Mouse (Mus musculus) activated CD4-positive, CD25-positive, alpha-beta regulatory T cell, adult 4 months (primary cell): ENCODE measurements around the gene Sulf2. TPM values are rescaled to one million over a fixed set of nuclear protein-coding genes. Genes with fewer than 3 reads are reported as not detected.
"Not testable (repeated sequence)": the region's sequence is repeated elsewhere in the genome, so short reads cannot be mapped to it uniquely, and the experiment has no call there.

Source experiments
- ATAC-seq: one replicate; pipeline ENCODE4 v1.8.0; 2017
- polyA plus RNA-seq, 2 experiments: library from polyadenylated mRNA; unstranded; fragments of 100-300 nt; shearing (Covaris generic); gene quantifications; one replicate each; pipeline ENCODE4 v1.2.1; 2017

Gene Sulf2
- polyA plus RNA-seq: 1 to 10 TPM; 1.3 to 1.5 TPM

DNA sequence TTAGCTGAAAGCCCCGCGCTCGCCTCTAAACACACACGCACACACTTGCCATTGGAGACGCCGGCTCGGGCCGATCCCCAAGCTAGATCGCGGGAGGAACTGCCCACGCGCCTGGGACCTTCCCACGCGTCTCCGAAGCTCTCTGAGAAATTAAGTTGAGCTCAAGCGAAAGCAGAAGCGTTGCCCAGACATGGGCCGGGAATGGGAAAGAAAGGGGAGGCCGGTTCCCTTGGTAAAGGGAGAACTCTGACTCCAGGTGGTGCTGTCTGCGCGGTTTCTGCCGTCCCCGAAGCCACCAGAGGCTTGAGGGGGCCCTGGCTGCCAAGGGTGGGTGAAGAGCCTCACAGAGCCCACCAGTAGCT lies at the start of gene Sulf2:
Gene Sulf2 (minus strand): TSS at position 210 of the 362 bp plus-strand sequence.
- ATAC-seq: no peak

GRCm38 (mm10) chr2:166204174-166204573 lies 48.7 kb upstream of the Sulf2 start:
- no peak for ATAC-seq

DNA sequence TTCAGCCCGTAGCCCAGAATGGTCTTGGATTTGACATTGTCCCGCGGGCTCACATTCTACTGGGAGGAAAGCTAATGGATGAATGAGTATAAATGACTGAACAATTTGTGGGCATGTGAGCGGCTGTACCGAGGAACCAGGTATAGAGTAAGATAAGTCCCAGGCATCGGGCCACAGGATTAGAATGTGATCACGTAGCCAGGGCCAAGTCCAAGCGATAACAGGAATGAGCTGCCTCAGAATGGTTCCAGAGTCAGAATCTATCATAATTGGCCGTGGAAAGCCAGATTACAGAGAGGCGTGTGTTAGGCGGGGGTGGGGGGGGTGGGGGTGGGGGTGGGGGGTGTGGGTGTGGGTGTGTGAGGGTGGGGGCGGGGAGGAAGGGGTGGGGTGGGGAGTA lies 48.2 kb upstream of the Sulf2 start:
- ATAC-seq: no peak

DNA sequence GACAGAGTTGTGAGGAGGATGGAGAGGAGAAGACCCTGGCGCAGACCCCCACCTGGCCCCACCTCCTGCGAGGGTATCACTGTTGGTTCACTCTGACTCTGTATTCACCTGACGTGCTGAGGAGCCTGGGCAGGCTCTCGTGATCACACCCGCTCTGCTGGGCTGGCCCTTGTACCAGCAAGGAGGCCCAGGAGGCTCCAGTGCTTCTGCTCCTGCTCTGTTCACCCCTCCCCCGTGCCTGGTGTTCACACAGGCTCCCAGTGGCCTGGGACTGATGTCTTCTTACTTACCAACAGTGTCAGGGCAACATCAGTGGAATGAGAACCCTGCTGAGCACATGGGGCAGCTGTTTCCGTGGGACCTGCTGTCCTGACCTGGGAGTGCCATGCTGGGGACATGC lies 42.5 kb upstream of the Sulf2 start:
- no peak for ATAC-seq

GRCm38 (mm10) chr2:166197064-166197463 lies 41.6 kb upstream of the Sulf2 start:
- ATAC-seq: no peak

DNA sequence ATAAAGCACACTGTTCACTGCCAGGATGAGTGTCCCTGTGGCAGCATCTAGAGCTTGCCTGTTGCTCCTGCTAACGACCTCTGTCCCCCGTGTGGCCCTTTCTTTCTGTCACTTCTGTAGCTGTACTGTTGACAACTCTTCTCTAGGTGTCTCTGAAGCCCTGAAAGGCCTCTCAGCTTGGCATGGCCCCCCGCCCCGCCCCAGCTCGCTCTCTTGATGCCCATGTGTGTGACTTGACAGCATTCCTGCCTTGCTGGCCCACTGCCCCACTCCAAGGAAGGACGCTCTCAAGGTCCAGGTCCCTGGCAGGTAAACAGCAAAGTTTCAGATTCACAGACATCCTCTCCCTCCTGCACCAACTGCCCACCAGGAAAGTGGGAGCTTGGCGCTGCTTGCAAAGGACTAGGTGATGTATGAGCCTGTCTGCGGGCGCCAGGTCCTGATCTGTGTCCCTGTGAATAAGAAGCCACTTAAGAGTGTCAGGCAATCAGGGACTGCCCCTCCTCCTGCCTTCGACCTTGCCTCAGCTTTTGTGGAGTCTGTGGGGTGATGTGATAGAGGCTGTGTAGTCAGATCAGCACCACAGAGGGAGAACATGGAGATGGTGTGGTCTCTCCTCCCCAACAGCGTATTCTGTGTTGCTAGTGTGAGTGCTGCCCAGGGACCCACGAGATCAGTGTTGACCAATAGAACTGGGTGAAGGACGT lies 40.8 kb upstream of the Sulf2 start:
- no peak for ATAC-seq

DNA sequence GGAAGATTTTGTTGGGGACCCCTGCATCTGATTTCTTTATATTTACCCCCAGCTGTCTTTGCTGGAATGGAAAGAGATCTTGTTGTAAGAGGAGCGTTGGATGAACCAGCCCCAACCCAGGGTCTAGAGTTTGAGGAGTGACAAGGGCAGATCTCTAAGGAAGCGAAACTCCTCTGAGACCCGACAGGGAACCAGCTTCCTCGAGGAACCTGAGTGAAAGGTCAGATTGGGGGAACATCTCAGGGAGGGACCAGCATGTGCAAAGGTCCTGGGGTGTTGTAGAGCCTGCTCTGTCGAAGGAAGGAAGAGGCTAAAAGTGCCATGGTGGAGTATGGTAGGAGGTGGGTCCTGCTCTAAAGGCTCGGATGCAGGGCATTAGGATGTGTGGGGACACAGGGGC lies 39.6 kb upstream of the Sulf2 start:
- no peak for ATAC-seq

DNA sequence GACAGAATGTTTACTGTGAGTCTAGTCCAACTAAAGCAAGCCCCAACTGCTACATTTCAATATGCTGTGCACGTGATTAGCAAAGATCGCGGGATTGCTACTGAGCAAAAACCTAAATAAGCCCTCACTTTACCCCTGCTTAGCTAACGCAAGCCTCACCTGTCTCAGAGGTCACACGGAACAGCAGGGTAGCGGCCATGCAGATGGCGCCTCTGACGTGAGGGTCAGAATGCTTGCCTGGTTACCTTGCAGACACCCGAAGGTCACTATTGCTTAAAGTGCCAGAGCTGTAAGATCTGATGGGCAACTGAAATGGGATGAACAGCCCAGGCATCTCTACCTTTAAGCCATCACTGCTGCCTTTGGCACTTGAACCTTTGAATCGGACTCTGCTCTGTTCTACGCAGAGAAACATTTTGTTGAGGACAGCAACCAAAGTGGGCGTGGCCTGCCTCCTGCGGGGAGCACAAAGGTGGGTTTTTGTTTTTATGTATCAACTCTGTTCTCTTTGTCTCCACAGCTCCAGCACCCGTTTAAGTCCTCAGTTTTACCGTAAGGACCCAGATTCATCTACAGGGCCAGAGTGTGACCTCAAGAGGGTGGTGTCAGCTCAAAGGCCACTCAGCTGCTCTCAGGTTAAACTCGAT lies 38.8 kb upstream of the Sulf2 start:
- ATAC-seq: no peak

DNA sequence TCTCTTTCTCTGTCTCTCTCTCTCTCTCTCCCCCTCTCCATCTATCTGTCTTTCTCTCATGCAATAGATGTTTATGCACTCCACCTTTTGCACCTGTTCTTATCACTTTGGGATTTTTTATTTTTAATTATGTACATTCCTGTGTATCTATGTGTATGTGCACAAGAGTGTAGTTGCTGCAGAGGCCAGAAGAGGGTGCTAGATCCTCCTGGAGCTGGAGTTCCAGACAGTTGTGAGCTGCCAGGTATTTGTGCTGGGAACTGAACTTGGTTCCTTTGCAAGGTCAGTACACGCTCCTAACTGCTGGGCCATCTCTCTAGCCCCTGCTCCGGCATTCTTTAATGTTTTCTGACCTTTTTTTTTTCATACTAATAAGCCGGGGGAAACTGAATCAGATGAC lies 38.0 kb upstream of the Sulf2 start:
- no peak for ATAC-seq

GRCm38 (mm10) chr2:166190816-166191215 lies 35.4 kb upstream of the Sulf2 start:
- no peak for ATAC-seq

DNA sequence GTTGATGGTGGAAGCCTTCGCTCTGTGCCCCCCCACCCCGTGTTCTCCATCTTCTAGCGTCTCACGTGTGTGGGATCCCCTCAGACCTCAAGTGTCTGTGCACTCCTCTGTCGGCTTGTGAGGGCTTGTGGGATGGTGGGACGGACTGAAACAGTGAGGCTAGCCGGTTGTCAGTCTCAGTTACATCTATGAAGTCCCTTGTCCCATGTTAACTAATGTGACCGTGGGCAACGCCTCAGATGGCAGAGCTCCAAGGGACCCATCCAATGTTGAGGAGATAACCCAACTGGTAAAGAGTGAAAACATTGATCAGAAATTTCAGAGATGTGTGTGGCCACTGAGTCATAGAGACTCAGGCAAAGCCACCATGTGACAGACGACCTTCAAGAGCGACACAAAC lies 33.7 kb upstream of the Sulf2 start:
- no peak for ATAC-seq

DNA sequence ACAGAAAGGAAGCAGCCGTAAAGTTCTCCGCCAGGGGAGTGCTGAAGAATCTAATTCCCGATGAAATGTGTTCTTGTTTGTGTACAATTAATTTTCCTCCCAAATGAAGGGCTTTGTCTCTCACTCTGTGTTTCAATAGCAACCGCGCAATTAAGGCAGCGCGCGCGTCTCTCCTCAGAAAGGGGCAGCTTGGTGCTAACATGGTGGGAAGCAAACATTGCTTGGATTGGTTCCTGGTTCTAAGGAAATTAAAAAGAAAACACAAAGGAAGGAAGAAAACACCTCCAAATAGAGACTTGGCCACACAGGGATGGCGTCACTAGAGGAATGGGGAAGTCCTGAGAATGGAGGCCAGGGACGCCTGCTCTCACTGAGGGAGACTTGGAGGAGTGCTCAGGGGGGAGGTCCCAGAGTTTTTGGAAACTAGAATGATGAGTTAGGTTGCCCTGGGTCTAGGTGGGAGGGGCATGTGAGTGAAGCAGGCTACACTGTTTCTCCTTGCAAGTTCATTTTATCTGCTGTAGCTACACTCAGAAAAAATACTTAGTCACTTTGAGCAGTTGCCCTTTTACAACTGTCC lies 32.5 kb upstream of the Sulf2 start:
- ATAC-seq: not testable (repeated sequence)

DNA sequence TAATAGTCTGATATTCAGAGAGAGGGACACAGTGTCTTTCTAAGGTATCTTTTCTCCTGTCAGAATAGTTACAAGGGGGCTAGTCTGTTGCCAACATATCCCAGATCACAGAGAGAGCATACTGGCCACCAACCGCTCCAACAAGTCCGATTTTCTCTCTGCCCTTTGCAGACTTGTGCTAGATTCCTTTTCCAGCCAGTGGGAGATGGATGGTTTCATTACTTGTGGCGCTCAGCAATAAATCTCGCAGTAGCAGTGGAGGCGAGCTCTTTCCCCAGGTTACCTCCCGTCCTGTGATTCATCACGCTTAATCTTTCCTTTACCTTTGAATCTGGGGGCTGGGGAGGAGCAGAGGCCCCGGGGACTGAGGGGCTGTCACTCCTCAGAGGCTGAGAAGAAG lies 31.9 kb upstream of the Sulf2 start:
- not testable (repeated sequence) for ATAC-seq

GRCm38 (mm10) chr2:166186244-166186948 lies 30.9 kb upstream of the Sulf2 start:
- ATAC-seq: no peak

GRCm38 (mm10) chr2:166185768-166186167 lies 30.3 kb upstream of the Sulf2 start:
- ATAC-seq: no peak

- ATAC-seq: no peak
Observed at GRCm38 (mm10) chr2:166184417-166184816, 29.0 kb upstream of the Sulf2 start.

DNA sequence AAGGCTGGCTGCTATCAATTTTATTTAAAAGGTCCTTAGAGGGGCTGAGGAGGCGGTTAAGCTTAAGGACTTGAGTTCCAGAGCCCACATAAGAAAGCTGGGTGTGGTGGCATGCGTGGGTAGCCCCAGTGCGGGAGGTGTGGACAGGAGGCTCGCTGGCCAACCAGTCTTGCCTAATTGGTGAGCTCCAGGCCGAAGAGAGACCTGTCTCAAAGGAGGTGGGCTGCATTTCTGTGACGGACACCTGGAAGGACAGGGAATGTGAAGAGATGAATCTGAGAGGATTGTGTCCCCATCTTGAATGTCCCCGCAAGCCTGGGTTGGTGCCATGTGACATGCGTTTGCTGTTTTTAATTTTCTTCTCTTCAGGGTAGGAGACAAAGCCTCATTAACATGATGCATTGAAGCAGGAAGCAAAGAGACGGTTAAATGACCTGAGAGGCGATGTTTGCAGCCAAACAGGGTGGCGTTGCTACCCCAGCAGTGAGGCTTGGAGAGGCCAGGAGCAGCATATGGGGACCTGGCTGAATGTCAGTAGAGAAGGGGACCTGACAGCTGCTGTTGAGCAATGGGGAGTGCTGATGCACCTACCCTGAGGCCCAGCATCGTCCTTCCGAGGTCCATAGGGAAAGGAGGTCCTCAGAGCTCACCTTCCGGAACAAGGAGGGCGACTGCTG lies 26.7 kb upstream of the Sulf2 start:
- ATAC-seq: no peak

DNA sequence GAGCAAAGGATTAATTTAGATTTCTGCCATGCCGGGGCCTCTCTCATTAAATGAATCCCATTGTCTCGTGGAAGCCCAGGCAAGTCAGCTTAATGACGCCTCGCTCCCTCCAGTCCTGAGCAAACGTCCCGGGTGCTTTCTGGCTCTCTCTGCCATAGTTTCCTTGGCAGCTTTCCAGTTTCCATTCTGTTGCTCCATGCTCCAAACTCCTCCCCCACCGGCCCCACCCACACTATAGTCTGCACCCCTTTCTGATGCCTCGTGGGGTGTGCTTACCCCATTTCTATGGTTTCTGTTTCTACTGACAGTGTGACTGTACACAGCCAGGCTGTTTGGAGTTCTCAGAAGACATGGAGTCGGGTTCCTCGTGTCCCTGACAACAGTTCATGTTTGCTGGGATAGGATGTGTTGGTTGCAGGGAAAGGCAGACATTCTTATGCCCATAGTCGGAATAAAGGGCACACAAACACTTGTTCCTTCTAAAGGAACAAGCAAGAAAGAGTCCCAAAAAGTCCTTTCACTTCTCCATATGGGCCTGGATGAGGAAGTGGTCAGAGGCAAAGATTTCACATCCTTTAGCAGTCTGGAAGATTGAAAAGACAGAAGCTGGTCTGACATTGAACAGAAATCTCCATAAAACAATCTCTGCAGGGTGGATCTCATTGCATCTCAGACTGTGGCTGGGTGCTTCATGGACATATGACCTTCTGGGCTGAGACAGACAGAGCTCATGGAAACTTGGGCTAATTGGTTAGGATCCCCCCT lies 25.5 kb upstream of the Sulf2 start:
- ATAC-seq: no peak

DNA sequence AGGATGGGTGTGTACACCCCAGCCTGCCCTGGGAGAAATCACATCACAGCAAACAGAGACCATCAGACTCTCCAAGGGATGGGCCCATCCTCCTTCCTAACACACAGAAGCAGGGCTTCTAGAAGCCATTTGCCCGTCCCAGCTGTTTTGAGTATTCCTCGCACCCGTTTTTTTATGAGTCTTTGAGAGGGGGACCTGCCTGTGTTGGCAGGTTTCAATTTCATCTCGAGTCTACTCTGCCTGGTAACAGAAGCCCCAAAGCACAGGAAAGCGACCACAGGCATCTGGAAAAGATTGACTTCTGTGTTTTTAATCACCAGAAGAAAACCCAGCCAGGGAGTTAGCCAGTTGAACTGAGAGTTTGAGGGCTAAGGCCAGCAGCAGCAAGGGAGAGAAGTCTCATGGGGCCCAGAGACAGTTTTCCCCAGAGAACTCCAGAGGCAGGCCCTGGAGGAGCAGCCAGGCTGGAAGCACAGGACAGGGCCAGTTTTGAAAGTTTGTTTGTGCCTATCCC lies 24.7 kb upstream of the Sulf2 start:
- no peak for ATAC-seq

DNA sequence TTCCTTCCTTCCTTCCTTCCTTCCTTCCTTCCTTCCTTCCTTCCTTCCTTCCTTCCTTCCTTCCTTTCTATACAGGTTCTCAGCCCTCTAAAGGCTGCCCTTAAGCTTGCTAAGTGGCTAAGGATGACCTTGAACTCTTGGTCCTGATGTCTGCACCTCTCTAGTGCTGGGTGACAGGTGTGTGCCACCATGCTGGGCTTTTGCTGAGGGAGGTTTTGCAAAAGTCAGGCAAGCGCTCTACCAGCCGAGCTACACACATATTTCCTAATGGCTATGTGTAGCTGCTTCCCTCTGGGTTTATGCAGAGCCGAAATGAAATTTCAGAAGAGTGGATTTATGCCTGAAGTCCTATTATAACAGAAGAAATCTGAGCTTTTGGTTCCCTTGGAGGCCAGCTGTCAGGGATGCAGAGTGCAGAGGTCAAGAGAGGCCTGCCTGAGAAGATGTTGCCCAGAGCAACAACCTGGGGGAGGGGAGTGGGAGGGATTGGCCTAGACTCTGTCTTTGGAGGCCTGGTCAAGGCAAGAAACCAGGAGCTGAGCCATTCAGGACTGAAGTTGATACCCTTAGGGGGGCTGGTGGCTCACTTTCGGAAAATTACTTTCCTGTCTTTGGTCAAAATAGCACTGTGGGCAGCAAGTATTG lies 24.1 kb upstream of the Sulf2 start:
- no peak for ATAC-seq

- ATAC-seq: no peak
Observed at GRCm38 (mm10) chr2:166175552-166176136, 20.2 kb upstream of the Sulf2 start.
